In the genomic region with DNA sequence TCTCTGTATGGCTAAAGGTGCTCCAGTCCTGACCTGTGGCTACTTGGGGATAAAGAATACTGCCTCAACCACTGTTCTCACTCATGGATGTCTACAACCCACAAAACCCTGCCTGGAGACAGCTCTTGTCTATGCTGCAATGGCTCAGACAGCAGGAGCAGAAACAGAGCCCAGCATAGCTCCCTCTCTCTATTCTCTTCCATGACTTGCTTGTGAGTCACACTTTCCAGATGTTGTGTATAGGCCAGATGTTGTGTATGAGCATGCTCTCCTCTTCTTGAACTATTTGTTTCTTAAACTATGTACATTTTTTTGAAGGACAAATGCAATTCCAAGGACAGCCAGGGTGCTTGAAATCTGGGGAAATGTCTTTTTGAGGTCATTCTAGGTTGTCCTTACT, we compare ENCODE assay signal across 26 mouse cellular contexts.
"Had no signal": no experiment of that assay in that cellular context is flagged by ENCODE, and none has a peak within 500 bp of the region (broad histone marks: within the 10 kb centered on the region; RNA-seq: fewer than 3 reads in every experiment).

No protein-coding gene starts in this region.

- ATAC-seq: hindbrain, embryonic 16.5 days; inflammation-experienced regulatory T-cells, adult 6 months; intestine, embryonic 15.5 days; intestine, postnatal 0 days had no signal

- H3K36me3 ChIP-seq: heart, embryonic 10.5 days; heart, embryonic 12.5 days; hindbrain, embryonic 10.5 days; hindbrain, embryonic 12.5 days; intestine, embryonic 15.5 days; limb, embryonic 10.5 days; limb, embryonic 12.5 days; liver, embryonic 13.5 days; liver, embryonic 15.5 days had no signal

- H3K9ac ChIP-seq: heart, embryonic 12.5 days; hindbrain, embryonic 12.5 days; hindbrain, embryonic 14.5 days; intestine, embryonic 15.5 days; limb, embryonic 12.5 days; liver, embryonic 13.5 days; liver, embryonic 15.5 days had no signal

- H3K4me1 ChIP-seq: heart, embryonic 10.5 days; heart, embryonic 12.5 days; hindbrain, embryonic 10.5 days; hindbrain, embryonic 12.5 days; intestine, embryonic 15.5 days; limb, embryonic 10.5 days; limb, embryonic 12.5 days; liver, embryonic 13.5 days; liver, embryonic 15.5 days had no signal

- H3K9me3 ChIP-seq: heart, embryonic 10.5 days; hindbrain, embryonic 10.5 days; hindbrain, embryonic 12.5 days; intestine, embryonic 15.5 days; limb, embryonic 10.5 days; limb, embryonic 12.5 days; liver, embryonic 13.5 days; liver, embryonic 15.5 days had no signal

- DNase-seq: gastrocnemius, adult 2 months; gastrocnemius, postnatal 10 days; gastrocnemius, postnatal 25 days; heart, adult 18-20 months; heart, postnatal 10 days; heart, postnatal 4 days; kidney, adult 18-20 months; kidney, adult 8-10 months; kidney, postnatal 10 days; kidney, postnatal 25 days; liver; liver, embryonic 13.5 days had no signal

- H3K27ac ChIP-seq: gastrocnemius, adult 2 months; heart, embryonic 10.5 days; hindbrain, embryonic 10.5 days; hindbrain, embryonic 12.5 days; hindbrain, embryonic 14.5 days; intestine, embryonic 15.5 days; left cerebral cortex, adult 2 months; limb, embryonic 10.5 days; limb, embryonic 12.5 days; liver, embryonic 13.5 days; liver, embryonic 15.5 days had no signal

- H3K4me2 ChIP-seq: heart, embryonic 12.5 days; hindbrain, embryonic 12.5 days; hindbrain, embryonic 14.5 days; intestine, embryonic 15.5 days; limb, embryonic 12.5 days; liver, embryonic 11.5 days; liver, embryonic 13.5 days; liver, embryonic 15.5 days had no signal

- H3K27me3 ChIP-seq: heart, embryonic 12.5 days; hindbrain, embryonic 12.5 days; intestine, embryonic 15.5 days; limb, embryonic 12.5 days; liver, embryonic 13.5 days; liver, embryonic 15.5 days had no signal

- H3K4me3 ChIP-seq: gastrocnemius, adult 2 months; heart, embryonic 10.5 days; heart, embryonic 12.5 days; hindbrain, embryonic 10.5 days; hindbrain, embryonic 12.5 days; intestine, embryonic 15.5 days; left cerebral cortex, adult 2 months; limb, embryonic 10.5 days; limb, embryonic 12.5 days; liver, embryonic 13.5 days; liver, embryonic 15.5 days had no signal
